Mouse (Mus musculus): ENCODE results near the gene 1700013H16Rik.
A peak's percentile ranks its signal among the peaks of the same experiment; 100 is the strongest.
"Not testable (repeated sequence)": the region's sequence is repeated elsewhere in the genome, so short reads cannot be mapped to it uniquely, and the experiment has no call there.

1700013H16Rik gene

DNA sequence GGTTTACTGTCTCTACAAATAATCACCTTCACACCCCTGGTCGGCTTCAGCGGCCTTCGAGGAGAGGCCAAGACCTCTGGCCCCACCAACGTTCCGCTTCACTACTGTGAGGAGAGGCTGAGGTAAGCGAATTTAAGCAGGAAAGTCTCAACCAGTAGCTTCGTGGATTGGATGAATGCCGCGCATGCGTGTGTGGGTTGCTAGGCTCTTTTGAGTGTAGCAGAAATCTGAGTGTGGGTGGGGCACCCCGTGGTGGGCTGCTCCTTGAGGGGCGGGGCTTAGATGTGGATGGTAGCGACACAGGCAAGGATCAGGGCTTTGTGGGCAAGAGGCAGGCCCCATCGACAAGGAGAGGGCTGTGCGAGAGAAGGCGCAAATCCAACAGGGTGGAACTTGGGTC, at the start of gene 1700013H16Rik:
Gene 1700013H16Rik (minus strand): TSS at position 96 of the 400 bp plus-strand sequence.
- no peak for DNase-seq

DNA sequence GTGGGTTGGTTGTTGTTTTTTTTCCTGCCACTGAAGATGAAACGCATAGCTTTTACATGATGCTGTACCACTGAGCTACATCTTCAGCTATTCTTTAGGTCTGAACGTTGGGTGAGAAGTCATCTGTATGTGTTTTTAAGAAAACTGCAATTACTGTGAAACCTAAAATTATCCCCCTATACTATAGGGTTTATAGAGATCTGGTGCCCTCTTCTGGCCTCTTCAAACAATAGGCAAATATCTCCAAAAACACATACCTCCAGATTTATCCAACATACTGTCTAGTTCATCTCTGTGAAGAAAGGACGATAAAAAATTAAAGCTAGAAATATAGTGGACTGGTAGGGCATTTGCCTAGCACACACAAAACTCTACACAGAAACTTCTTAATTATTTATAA, 41.4 kb upstream of the 1700013H16Rik start:
- peak; percentile 17 for DNase-seq

DNA sequence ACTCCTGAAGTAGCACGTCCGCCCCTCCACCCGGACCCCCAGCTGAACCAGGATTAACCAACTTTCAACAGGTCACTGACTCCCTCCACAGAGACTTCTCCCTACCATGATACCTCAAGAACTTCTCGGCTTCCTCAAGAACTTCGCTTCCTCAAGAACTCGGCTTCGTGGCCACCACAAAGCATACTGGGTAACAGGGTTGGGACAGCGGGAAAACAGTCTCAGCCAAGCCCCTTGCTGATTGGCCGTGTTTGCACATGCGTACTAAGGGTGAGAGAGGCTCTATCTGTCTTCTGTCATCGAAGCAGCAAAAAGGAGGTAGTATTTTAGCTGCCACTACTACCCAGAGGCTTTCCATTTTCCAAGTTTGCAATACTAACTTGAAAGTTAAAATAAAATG, 39.9 kb upstream of the 1700013H16Rik start, which contains the start of gene Xlr:
Gene Xlr (minus strand): TSS at position 188 of the 400 bp plus-strand sequence.
- DNase-seq: not testable (repeated sequence)

DNA sequence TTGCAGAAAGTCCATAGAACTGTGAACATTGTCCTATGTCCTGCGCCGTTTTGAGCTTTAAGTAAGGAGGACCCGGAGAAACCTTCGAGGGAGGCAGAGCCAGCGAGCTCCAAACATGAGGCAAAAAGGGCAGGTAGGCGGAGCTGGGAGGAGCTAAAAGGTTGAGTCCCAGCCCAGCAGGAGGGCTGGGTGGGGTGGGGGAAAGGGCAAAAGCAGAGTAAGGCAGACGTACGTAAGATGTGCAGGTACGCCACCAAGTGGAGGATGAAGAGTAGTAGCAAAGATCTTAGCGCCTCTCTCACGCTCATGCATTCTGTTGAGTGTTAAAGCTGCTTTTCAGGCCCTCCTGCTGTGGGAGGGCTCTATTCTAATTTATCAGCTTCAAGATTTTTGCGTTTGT, 18.6 kb upstream of the 1700013H16Rik start, which contains the start of gene Zfp36l3:
Gene Zfp36l3 (minus strand): TSS at position 119 of the 400 bp plus-strand sequence.
- no peak for DNase-seq

DNA sequence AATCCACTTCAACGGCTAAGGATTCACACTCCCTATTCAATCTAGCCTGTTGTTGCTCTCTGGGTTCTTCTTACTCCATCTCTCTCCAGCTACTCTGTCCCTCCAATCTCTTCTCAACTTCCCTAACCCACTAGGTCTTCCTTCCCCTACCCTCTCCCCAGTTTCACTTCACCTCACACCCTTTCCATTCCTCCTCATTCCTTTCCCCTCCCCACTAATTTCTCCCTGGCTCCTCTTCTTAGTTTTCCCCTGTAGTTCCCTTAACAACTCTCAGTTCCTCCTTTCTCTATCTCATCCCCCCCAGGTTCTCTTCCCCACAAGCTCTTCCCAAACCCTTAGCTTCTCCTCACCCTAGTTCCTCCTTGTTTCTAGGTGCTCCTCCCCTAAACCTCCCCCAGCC, 4.8 kb downstream of the 1700013H16Rik start:
- no peak for DNase-seq

DNA sequence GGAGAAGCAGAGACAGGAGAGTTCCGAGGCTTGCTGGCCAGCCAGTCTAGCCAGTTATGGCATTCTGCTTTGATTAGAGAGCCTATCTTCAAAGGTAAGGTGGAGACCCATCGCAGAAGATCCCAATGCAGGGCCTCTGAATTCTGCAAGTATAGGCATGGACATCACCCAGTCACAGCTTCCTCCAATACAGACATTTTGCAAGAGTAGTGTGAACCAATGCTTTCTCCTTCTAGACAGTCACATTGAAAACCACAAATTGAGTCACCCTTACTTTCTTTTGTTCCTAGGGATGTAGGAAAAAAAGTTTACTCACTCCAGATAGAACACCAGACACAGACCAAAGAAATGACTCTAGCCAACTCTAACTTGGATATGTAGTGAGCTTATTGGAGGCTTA, 28.7 kb downstream of the 1700013H16Rik start:
- DNase-seq: no peak

DNA sequence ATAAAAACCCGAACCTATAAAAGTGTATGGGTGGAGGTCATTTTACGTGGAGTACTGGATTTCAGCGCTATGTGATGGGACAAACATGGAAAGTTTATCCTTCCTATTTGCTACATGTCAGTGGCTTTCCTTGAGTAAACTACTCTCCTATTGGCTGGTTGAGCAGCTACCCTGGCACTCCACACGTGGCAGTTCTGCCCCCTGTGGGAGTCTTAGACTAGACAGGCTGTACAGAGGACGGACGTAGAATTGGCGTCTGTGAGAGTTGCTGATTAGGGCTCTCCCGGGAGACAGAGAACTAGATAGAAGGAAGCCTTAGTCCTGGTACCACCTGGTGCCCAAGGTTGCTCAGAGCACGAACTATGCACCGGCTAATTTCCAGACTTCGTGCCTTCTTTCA, 33.0 kb downstream of the 1700013H16Rik start, which contains the start of gene 4930502E18Rik:
Gene 4930502E18Rik (plus strand): TSS at position 231 of the 400 bp plus-strand sequence.
- DNase-seq: no peak

DNA sequence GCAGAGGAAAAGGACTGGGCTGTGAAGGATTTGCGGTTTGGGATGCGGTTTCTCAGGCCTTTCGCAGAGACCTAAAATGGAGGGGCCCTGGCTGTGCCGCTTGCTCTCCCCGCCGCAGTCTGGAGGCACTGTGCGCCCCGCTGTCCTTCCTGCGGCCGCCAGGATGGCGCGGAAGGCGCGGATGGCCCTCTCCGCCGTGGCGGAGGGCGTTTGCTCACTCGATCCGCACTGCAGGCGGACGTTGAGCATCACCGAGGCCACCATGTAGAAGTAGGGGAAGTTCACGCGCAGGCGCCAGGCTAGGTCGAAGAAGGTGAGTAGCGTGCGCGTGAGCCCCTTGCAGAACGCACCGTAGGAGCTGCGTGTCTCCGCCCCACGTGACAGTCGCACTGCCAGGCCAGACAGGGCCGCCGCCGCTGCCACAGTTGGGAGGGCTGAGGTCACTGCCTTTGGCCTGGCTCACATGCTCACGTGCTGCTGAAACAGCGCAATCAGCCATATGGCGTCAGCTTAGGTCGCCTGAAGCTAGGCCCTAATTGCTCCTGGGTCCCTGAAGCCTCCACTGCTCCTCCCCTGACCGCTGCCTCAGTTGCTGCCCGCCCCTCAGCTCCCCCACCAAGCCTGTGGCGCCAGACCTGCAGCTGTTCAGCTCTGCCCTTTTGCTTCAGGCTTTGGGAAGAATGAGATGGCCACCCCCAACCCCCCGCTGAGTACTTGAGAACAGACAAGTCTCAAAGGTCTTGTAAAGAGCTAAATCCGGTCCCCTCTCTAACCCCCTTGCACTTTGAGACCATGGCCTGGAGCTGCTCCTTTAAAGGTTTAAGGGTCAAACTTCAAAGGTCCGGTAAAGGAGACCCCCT, 41.1 kb downstream of the 1700013H16Rik start:
- DNase-seq: peak; percentile 82

DNA sequence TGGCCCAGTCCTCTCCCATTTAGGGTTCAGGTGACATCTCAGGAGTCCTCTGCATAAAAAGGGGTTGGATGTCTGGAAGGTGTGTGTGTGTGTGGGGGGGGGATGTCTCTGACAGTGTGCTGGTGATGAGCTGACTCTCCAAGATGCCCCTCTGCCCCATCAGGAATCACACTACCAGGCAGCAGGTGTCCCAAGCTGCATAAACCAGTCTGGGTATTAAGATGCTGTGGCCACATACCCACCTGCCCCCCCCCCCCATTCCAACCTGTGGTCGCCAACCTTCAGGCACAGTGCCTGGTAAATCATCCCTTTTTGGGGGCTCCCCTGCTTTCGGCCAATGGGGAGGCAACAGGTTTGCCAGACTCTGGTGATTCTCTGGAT, 41.7 kb downstream of the 1700013H16Rik start:
- DNase-seq: no peak

DNA sequence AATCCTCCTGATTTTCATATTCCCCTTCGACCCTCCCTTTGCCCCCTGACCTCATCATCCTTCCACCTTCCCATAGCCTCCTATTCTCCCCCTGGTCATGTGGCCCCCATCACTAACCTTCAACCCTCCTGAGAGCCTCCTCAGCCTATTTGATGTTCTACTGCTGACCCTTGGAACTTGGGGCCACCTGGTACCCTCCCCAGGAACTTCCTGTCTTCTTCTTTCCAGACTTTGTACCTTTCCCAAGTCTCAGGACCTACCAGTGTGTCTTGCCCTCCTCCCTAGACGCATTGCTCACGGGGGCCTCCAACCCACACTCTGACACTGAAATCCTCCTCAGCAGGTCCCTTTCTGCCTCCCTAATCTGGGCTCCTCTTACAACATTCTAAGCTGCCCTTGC, 55.0 kb downstream of the 1700013H16Rik start:
- no peak for DNase-seq

DNA sequence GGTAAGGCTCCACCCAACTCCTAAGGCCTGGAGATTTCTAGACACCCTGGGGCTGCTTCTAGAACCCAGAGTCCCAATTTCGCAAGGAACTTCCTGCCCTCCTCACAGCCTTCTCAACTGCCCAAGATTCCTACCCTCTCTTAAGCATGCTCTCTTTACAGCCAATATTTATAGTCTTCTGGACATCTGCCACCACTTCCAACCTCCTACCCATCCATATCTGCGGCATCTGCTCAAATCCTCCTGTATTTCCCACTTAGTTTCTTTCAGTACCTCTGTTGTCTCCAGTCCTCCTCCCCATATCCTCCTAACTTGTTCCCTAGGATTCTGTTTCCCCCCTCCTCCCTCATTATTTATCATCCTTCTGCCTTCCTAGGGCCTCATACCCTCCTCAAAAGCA, 58.4 kb downstream of the 1700013H16Rik start:
- DNase-seq: no peak

DNA sequence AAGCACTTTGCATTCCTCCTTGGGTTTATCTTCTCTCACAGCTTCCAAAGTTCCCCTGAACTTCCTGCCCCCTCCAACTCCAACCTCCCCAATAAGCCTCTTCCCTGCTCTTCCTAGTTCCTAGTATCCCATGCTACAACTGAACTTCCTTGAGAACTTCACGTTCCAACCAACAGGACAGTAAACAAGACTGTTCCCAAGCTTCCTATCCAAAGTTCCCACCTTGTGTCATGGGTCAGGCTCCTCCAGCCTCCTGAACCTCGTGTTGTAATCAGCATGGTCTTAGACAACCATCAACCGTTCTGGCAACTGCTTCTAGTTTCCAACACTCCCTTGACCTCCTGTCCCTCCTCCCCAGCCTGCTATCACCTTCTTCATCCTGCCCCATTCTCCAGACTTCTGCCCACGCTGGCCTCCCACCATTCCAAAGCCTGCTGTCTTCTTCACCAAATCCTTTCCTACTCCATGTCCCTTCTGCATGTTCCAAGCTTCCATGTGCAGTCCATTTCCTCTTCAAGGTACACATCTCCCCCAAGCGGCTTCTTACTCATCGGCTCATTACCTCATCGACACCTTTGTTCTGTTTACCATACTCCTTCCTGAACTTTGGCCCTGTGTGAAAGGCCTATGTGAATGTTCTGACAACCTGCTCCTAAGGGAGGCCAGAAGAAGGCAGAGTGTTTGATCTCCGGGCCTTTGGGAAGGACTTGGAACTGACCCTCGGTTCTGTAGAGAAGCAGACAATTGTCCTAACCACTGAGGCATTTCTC, 63.4 kb downstream of the 1700013H16Rik start:
- DNase-seq: no peak

DNA sequence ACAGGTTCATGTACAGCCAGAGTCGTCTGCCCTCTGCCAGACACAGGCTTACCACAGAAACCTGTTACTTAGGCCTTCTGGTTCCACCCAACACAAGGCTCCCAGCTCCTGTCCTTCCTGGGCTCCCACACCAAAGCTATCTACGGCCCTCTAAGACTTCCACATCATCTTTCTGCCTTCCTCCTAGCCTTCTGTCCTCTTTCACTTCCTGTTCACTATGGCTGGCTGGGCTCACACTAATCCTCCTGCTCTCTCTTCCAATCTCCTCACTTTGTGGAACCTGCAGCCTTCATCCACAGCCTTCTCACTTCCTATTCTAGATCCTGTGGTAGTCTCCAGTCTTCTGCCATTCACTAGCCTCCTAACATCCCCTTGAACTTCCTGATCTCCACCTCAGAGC, 64.5 kb downstream of the 1700013H16Rik start:
- no peak for DNase-seq

All from retina, postnatal 1 day (tissue).